Mouse (Mus musculus): ENCODE data around the gene Tmem267. TPM values are rescaled to one million over a fixed set of nuclear protein-coding genes. Genes with fewer than 3 reads are reported as not detected.

Tmem267 gene
- polyA plus RNA-seq (2015; fragmentation: Nextera tagmentation; extraction: Ambion mirVana) = 0.85 and 1.5 TPM in 2 replicates

GRCm38 (mm10) chr13:119487880-119488580, at the start of gene Tmem267, which contains the start of gene 3110070M22Rik:
Gene Tmem267 (plus strand): TSS chr13:119488039.
Gene 3110070M22Rik (minus strand): TSS chr13:119488383.

GRCm38 (mm10) chr13:119462596-119463560, 25.0 kb upstream of the Tmem267 start, which contains the start of gene 4833420G17Rik:
Gene 4833420G17Rik (plus strand): TSS chr13:119462768.

DNA sequence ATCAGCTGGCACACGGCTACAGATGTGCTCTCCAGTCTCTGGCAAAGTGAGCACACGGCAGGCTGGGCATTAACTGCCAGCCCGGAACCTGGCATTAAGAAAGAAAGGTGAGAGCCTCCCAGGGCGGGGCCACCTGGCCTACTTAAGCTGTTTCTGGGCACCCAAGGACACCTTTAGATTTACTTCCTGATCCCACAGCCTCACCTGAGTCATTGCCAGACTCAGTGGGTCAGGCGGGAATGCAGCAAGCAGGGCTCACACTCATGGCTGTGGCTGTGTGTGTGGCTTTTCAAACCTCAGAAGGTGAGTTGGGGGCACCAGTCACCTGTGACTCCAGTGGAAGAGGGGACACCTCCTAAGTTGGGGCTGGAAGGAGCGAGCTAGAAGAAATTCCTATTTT, 135.8 kb downstream of the Tmem267 start, which contains the start of gene Ccl28:
TSS of gene Ccl28 (plus strand) at position 186 of the 400 bp plus-strand sequence.

Other genes starting within 250 kb of the Tmem267 start
- gene Paip1, start 59.4 kb upstream of the Tmem267 start, polyA plus RNA-seq (2015; fragmentation: Nextera tagmentation; extraction: Ambion mirVana) = 26.0 and 31.9 TPM in 2 replicates
- 28.8 and 32.7 TPM in 2 replicates for gene 4833420G17Rik, start 25.3 kb upstream of the Tmem267 start, polyA plus RNA-seq (2015; fragmentation: Nextera tagmentation; extraction: Ambion mirVana)
- gene 3110070M22Rik, start 344 bp downstream of the Tmem267 start, polyA plus RNA-seq (2015; fragmentation: Nextera tagmentation; extraction: Ambion mirVana) = 0.29 and 0.77 TPM in 2 replicates
- gene Ccl28, start 135.8 kb downstream of the Tmem267 start, polyA plus RNA-seq (2015; fragmentation: Nextera tagmentation; extraction: Ambion mirVana) = 0.09 and 0.13 TPM in 2 replicates
- gene Hmgcs1, start 202.3 kb downstream of the Tmem267 start, polyA plus RNA-seq (2015; fragmentation: Nextera tagmentation; extraction: Ambion mirVana) = 35.3 and 53.4 TPM in 2 replicates